Mouse (Mus musculus) right cerebral cortex, adult 18-20 months (tissue): ENCODE data around the gene Sult2a8.
"Not testable (repeated sequence)": the region's sequence is repeated elsewhere in the genome, so short reads cannot be mapped to it uniquely, and the experiment has no call there.

Experiments used
- DNase-seq: peaks from one replicate; pipeline ENCODE4 v3.0.0; 2022; ENCODE audit warnings: mixed read lengths

Sult2a8 gene

GRCm38 (mm10) chr7:14446534-14446933 lies at the start of gene Sult2a8:
TSS of gene Sult2a8 (minus strand) at chr7:14446769.
- no peak for DNase-seq

GRCm38 (mm10) chr7:14494130-14494529 lies 47.6 kb upstream of the Sult2a8 start, which contains the start of gene Sult2a7:
TSS of gene Sult2a7 (minus strand) at chr7:14494230.
- no peak for DNase-seq

GRCm38 (mm10) chr7:14492886-14493285 lies 46.3 kb upstream of the Sult2a8 start:
- DNase-seq: no peak

- DNase-seq: no peak
These were observed 7.0 kb downstream of the Sult2a8 start for GRCm38 (mm10) chr7:14439581-14439980.

- no peak for DNase-seq
These were observed 8.1 kb downstream of the Sult2a8 start for GRCm38 (mm10) chr7:14438484-14438883.

- DNase-seq: no peak
These were observed 8.5 kb downstream of the Sult2a8 start for GRCm38 (mm10) chr7:14438029-14438428.

- DNase-seq: not testable (repeated sequence)
These were observed 47.2 kb downstream of the Sult2a8 start for GRCm38 (mm10) chr7:14399363-14399762.

GRCm38 (mm10) chr7:14396462-14396861 lies 50.1 kb downstream of the Sult2a8 start:
- no peak for DNase-seq
